Mouse (Mus musculus) neural tube, embryonic 12.5 days (tissue): Measurements from ENCODE around the gene Pak7. TPM values are rescaled to one million over a fixed set of nuclear protein-coding genes. Genes with fewer than 3 reads are reported as not detected.
A peak's percentile ranks its signal among the peaks of the same experiment; 100 is the strongest.

Experiments used
- ATAC-seq: fragments of 200-750 bp; cut with Nextera tagmentation; 2 replicates; pipeline ENCODE4 v1.8.0; 2017; ENCODE audit warnings: low read depth, mild to moderate bottlenecking, moderate TSS enrichment, moderate library complexity; ENCODE audit not compliant: low FRiP score
- H3K27ac ChIP-seq: fragments of 300-500 bp; sonication (generic); 2 replicates; pipeline ENCODE4 v1.5.1; 2016
- H3K27me3 ChIP-seq: fragments of 300-500 bp; sonication (generic); replicated peaks from 2 replicates; pipeline ENCODE4 v1.6.1; 2016; ENCODE audit warnings: mild to moderate bottlenecking
- H3K36me3 ChIP-seq: fragments of 300-500 bp; sonication (generic); 2 replicates; pipeline ENCODE4 v1.6.1; 2016; ENCODE audit warnings: mild to moderate bottlenecking
- H3K4me1 ChIP-seq: fragments of 300-500 bp; sonication (generic); 2 replicates; pipeline ENCODE4 v1.6.1; 2016
- H3K4me2 ChIP-seq: fragments of 300-500 bp; sonication (generic); replicated peaks from 2 replicates; pipeline ENCODE4 v1.6.1; 2016; ENCODE audit warnings: mild to moderate bottlenecking
- H3K4me3 ChIP-seq: fragments of 300-500 bp; sonication (generic); 2 replicates; pipeline ENCODE4 v1.5.1; 2016
- H3K9ac ChIP-seq: fragments of 300-500 bp; sonication (generic); 2 replicates; pipeline ENCODE4 v1.6.1; 2016; ENCODE audit warnings: mild to moderate bottlenecking
- H3K9me3 ChIP-seq: fragments of 300-500 bp; sonication (generic); 2 replicates; pipeline ENCODE4 v1.6.1; 2016; ENCODE audit warnings: mild to moderate bottlenecking
- WGBS: fragments of 180-500 bp; shearing (Covaris S2); methylation state at CpG from one replicate; pipeline ENCODE4 v1.1.7; 2016; 5-methylcytosine and 5-hydroxymethylcytosine counted together
- polyA plus RNA-seq: library from polyadenylated mRNA; unstranded; fragments of >200 nt; fragmentation: Nextera tagmentation; extraction: Ambion mirVana; gene quantifications from 2 replicates; pipeline ENCODE4 v1.2.1, GENCODE M21; 2016

Pak7 gene
- polyA plus RNA-seq, 1 experiment from 2014 or later, result 18.5 TPM

GRCm38 (mm10) chr2:136148999-136149398, 238.8 kb downstream of the Pak7 start:
- H3K4me1 ChIP-seq, result no peaks in the 10 kb centered on the region
- no peaks in the 10 kb centered on the region for H3K27me3 ChIP-seq
- H3K9ac ChIP-seq, result no peak overlapping the region
- no peak overlapping the region for H3K27ac ChIP-seq
- WGBS, result 4% methylated on average over 6 of the region's 6 CpGs
- no peaks in the 10 kb centered on the region for H3K9me3 ChIP-seq
- no peak overlapping the region for H3K4me2 ChIP-seq
- H3K36me3 ChIP-seq, result no peaks in the 10 kb centered on the region
- ATAC-seq, result peak; percentile 90
- no peak overlapping the region for H3K4me3 ChIP-seq

- no peaks in the 10 kb centered on the region for H3K27me3 ChIP-seq
- no peak overlapping the region for H3K4me3 ChIP-seq
- no peak for ATAC-seq
- no peak overlapping the region for H3K4me2 ChIP-seq
- no peaks in the 10 kb centered on the region for H3K9me3 ChIP-seq
- no peaks in the 10 kb centered on the region for H3K36me3 ChIP-seq
- H3K9ac ChIP-seq, result no peak overlapping the region
- no peak overlapping the region for H3K27ac ChIP-seq
- WGBS, result 75% methylated on average over 2 of the region's 2 CpGs
- no peaks in the 10 kb centered on the region for H3K4me1 ChIP-seq
Measured at GRCm38 (mm10) chr2:136140807-136141206, 247.0 kb downstream of the Pak7 start.

GRCm38 (mm10) chr2:136139159-136140069, 248.4 kb downstream of the Pak7 start:
- Histone ChIP-seq H3K9me3 (no peaks in the 10 kb centered on the region), H3K9ac (no peak overlapping the region), H3K4me1 (no peaks in the 10 kb centered on the region), H3K4me2 (no peak overlapping the region), H3K36me3 (no peaks in the 10 kb centered on the region), H3K27me3 (no peaks in the 10 kb centered on the region), H3K4me3 (no peak overlapping the region), H3K27ac (no peak overlapping the region)
- ATAC-seq, result no peak
- WGBS, result 62% methylated on average over 4 of the region's 4 CpGs

GRCm38 (mm10) chr2:136138451-136138850, 249.3 kb downstream of the Pak7 start:
- no peaks in the 10 kb centered on the region for H3K36me3 ChIP-seq
- H3K4me3 ChIP-seq, result no peak overlapping the region
- H3K4me2 ChIP-seq, result no peak overlapping the region
- no peak for ATAC-seq
- H3K27ac ChIP-seq, result no peak overlapping the region
- no peak overlapping the region for H3K9ac ChIP-seq
- H3K4me1 ChIP-seq, result no peaks in the 10 kb centered on the region
- no peaks in the 10 kb centered on the region for H3K9me3 ChIP-seq
- H3K27me3 ChIP-seq, result no peaks in the 10 kb centered on the region

- WGBS, result 1% methylated on average over 6 of the region's 6 CpGs
- peak overlapping the region; percentile 15; the same call in 1 of the 2 replicates for H3K4me2 ChIP-seq
- no peak overlapping the region for H3K27ac ChIP-seq
- peak; percentile 88 for ATAC-seq
- H3K4me1 ChIP-seq, result peaks cover 9% of the 10 kb centered on the region; the same call in 1 of the 2 replicates
- H3K9ac ChIP-seq, result no peak overlapping the region
- H3K9me3 ChIP-seq, result no peaks in the 10 kb centered on the region
- no peaks in the 10 kb centered on the region for H3K27me3 ChIP-seq
- H3K4me3 ChIP-seq, result no peak overlapping the region
- H3K36me3 ChIP-seq, result no peaks in the 10 kb centered on the region
Measured at GRCm38 (mm10) chr2:136121867-136122266, 265.9 kb downstream of the Pak7 start.

GRCm38 (mm10) chr2:136118006-136118405, 269.8 kb downstream of the Pak7 start:
- no peaks in the 10 kb centered on the region for H3K9me3 ChIP-seq
- no peak overlapping the region for H3K27ac ChIP-seq
- no peaks in the 10 kb centered on the region for H3K36me3 ChIP-seq
- H3K4me1 ChIP-seq, result peaks cover 9% of the 10 kb centered on the region; the same call in 1 of the 2 replicates
- no peak for ATAC-seq
- H3K27me3 ChIP-seq, result no peaks in the 10 kb centered on the region
- no peak overlapping the region for H3K4me2 ChIP-seq
- no peak overlapping the region for H3K4me3 ChIP-seq
- H3K9ac ChIP-seq, result no peak overlapping the region
- WGBS, result 86% methylated on average over 2 of the region's 2 CpGs

- Histone ChIP-seq H3K4me3 (no peak overlapping the region), H3K4me2 (no peak overlapping the region), H3K9ac (no peak overlapping the region), H3K9me3 (no peaks in the 10 kb centered on the region), H3K36me3 (no peaks in the 10 kb centered on the region), H3K4me1 (peaks cover 23% of the 10 kb centered on the region), H3K27me3 (no peaks in the 10 kb centered on the region; the same call in 1 of the 2 replicates), H3K27ac (no peak overlapping the region)
- WGBS, result 73% methylated on average over 6 of the region's 6 CpGs
- no peak for ATAC-seq
Measured at GRCm38 (mm10) chr2:136113374-136113773, 274.4 kb downstream of the Pak7 start.

- Histone ChIP-seq H3K36me3 (no peaks in the 10 kb centered on the region), H3K9ac (peak overlapping the region; percentile 22; the same call in 1 of the 2 replicates), H3K27ac (peak overlapping the region; percentile 72), H3K9me3 (no peaks in the 10 kb centered on the region), H3K4me2 (peak overlapping the region; percentile 26), H3K4me1 (peaks cover 31% of the 10 kb centered on the region), H3K27me3 (no peaks in the 10 kb centered on the region; the same call in 1 of the 2 replicates), H3K4me3 (no peak overlapping the region)
- ATAC-seq, result peak; percentile 14
- 2% methylated on average over 2 of the region's 2 CpGs for WGBS
Measured at GRCm38 (mm10) chr2:136109038-136109363, 278.8 kb downstream of the Pak7 start.

- ATAC-seq, result peak; percentile 94
- Histone ChIP-seq H3K27ac (peak overlapping the region; percentile 72), H3K36me3 (no peaks in the 10 kb centered on the region), H3K4me1 (peaks cover 31% of the 10 kb centered on the region), H3K9ac (peak overlapping the region; percentile 22; the same call in 1 of the 2 replicates), H3K9me3 (no peaks in the 10 kb centered on the region), H3K4me3 (no peak overlapping the region), H3K27me3 (no peaks in the 10 kb centered on the region; the same call in 1 of the 2 replicates), H3K4me2 (peak overlapping the region; percentile 26)
- WGBS, result 7% methylated on average over 6 of the region's 6 CpGs
Measured at GRCm38 (mm10) chr2:136108124-136109037, 279.4 kb downstream of the Pak7 start.

GRCm38 (mm10) chr2:136107597-136107996, 280.2 kb downstream of the Pak7 start:
- Histone ChIP-seq H3K36me3 (no peaks in the 10 kb centered on the region), H3K27ac (peak overlapping the region; percentile 61), H3K9me3 (no peaks in the 10 kb centered on the region), H3K4me1 (peaks cover 31% of the 10 kb centered on the region), H3K27me3 (no peaks in the 10 kb centered on the region; the same call in 1 of the 2 replicates), H3K9ac (no peak overlapping the region), H3K4me2 (peak overlapping the region; percentile 26; the same call in 1 of the 2 replicates), H3K4me3 (no peak overlapping the region)
- ATAC-seq, result peak; percentile 63

DNA sequence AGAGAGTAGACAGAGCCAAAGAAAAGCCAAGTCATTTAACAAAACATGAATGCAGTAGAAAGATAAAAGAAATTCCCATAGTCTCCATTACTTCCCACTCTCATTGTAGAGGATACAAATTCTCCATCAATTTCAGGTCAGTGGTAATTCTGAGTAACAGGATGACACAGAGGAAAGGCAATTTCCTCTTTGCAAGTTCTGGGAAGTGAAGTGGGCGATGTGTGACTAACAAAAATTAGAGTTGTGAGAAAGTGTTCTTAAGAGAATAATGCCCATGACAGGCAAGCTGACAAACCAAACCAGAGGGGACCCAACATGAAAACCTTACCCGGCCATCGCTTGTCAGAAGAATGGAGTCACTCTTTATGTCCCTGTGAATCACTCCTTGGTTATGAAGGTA, 290.6 kb downstream of the Pak7 start:
- Histone ChIP-seq H3K36me3 (no peaks in the 10 kb centered on the region), H3K4me2 (no peak overlapping the region), H3K27me3 (no peaks in the 10 kb centered on the region), H3K9me3 (no peaks in the 10 kb centered on the region), H3K27ac (no peak overlapping the region), H3K4me3 (no peak overlapping the region), H3K4me1 (no peaks in the 10 kb centered on the region), H3K9ac (no peak overlapping the region)
- ATAC-seq, result no peak
- 93% methylated on average over 3 of the region's 3 CpGs for WGBS

GRCm38 (mm10) chr2:136095978-136096377, 291.8 kb downstream of the Pak7 start:
- no peak for ATAC-seq
- Histone ChIP-seq H3K4me1 (no peaks in the 10 kb centered on the region), H3K9me3 (no peaks in the 10 kb centered on the region), H3K27me3 (no peaks in the 10 kb centered on the region), H3K36me3 (no peaks in the 10 kb centered on the region), H3K9ac (no peak overlapping the region), H3K27ac (no peak overlapping the region), H3K4me2 (no peak overlapping the region), H3K4me3 (no peak overlapping the region)
- 84% methylated on average over 2 of the region's 2 CpGs for WGBS
